Mouse (Mus musculus) lung, embryonic 16.5 days (tissue): Measurements from ENCODE around the gene Tro. TPM values are rescaled to one million over a fixed set of nuclear protein-coding genes. Genes with fewer than 3 reads are reported as not detected.

Experiments used
- polyA plus RNA-seq: library from polyadenylated mRNA; unstranded; fragments of >200 nt; fragmentation: Nextera tagmentation; extraction: Ambion mirVana; gene quantifications from 2 replicates; pipeline ENCODE4 v1.2.1, GENCODE M21; 2015

Tro gene
- polyA plus RNA-seq, 1 experiment from 2014 or later: 15.1 TPM

Other genes starting within 250 kb of the Tro start
- gene Tmem29, start 198.4 kb downstream of the Tro start, polyA plus RNA-seq: 31.9 and 34.0 TPM in 2 replicates
- 143 and 167 TPM in 2 replicates for gene Alas2, start 110.2 kb downstream of the Tro start, polyA plus RNA-seq
- gene Pfkfb1, start 69.4 kb downstream of the Tro start, polyA plus RNA-seq: 5.2 and 7.1 TPM in 2 replicates
- gene Apex2, start 67.7 kb downstream of the Tro start, polyA plus RNA-seq: 17.5 and 19.4 TPM in 2 replicates
- 863 and 886 TPM in 2 replicates for gene Maged2, start 156.8 kb upstream of the Tro start, polyA plus RNA-seq